Mouse (Mus musculus) thymus, adult 2 months (tissue): ENCODE data around the gene Ammecr1. TPM values are rescaled to one million over a fixed set of nuclear protein-coding genes. Genes with fewer than 3 reads are reported as not detected.

Experiments
- DNase-seq: peaks from one replicate; pipeline ENCODE4 v3.0.0; 2021
- H3K27ac ChIP-seq: fragments of 200-500 bp; 2 replicates; pipeline ENCODE4 v1.5.1; 2012; ENCODE audit warnings: low read length, control low read depth; ENCODE audit not compliant: control insufficient read depth, insufficient read depth
- H3K27me3 ChIP-seq: fragments of 200-500 bp; 2 replicates; pipeline ENCODE4 v1.6.1; 2012; ENCODE audit warnings: mild to moderate bottlenecking, low read length, moderate library complexity, mixed read lengths; ENCODE audit not compliant: control insufficient read depth, insufficient read depth
- H3K36me3 ChIP-seq: fragments of 200-500 bp; 2 replicates; pipeline ENCODE4 v1.6.1; 2012; ENCODE audit warnings: mild to moderate bottlenecking, low read length, moderate library complexity; ENCODE audit not compliant: control insufficient read depth, insufficient read depth
- H3K4me1 ChIP-seq: fragments of 200-500 bp; replicated peaks from 2 replicates; pipeline ENCODE4 v1.6.1; 2012; ENCODE audit warnings: low read length; ENCODE audit not compliant: control insufficient read depth, insufficient read depth
- H3K4me3 ChIP-seq: fragments of 200-500 bp; 2 replicates; pipeline ENCODE4 v1.5.1; 2012; ENCODE audit warnings: mild to moderate bottlenecking, low read length, control low read depth, moderate library complexity; ENCODE audit not compliant: control insufficient read depth, insufficient read depth
- CTCF ChIP-seq: fragments of 200-500 bp; IDR thresholded peaks from 2 replicates; pipeline ENCODE4 v1.5.1; 2012; ENCODE audit warnings: mild to moderate bottlenecking, control low read depth, low read length, moderate library complexity, borderline replicate concordance; ENCODE audit not compliant: control insufficient read depth, poor library complexity, insufficient read depth; ENCODE audit errors: extremely low read depth
- POLR2A ChIP-seq: fragments of 200-500 bp; IDR thresholded peaks from 2 replicates; pipeline ENCODE4 v1.6.1; 2012; ENCODE audit warnings: mild to moderate bottlenecking, low read length, control low read depth, moderate library complexity; ENCODE audit not compliant: control insufficient read depth, poor library complexity, insufficient read depth; ENCODE audit errors: extremely low read depth
- WGBS: fragments of 180-500 bp; shearing (Covaris S2); methylation state at CpG from one replicate; pipeline ENCODE4 v1.1.7; 2018; 5-methylcytosine and 5-hydroxymethylcytosine counted together
- polyA plus RNA-seq: library from polyadenylated mRNA; depleted of rRNA; stranded (reverse); fragments of >200 nt; gene quantifications from 2 replicates; pipeline ENCODE4 v1.2.3, GENCODE M21; 2012

Ammecr1 gene
- polyA plus RNA-seq, 1 experiment = 2.4 TPM

- Histone ChIP-seq H3K27ac (no peak overlapping the region), H3K4me1 (no peaks in the 10 kb centered on the region), H3K27me3 (no peaks in the 10 kb centered on the region), H3K36me3 (no peaks in the 10 kb centered on the region), H3K4me3 (no peak overlapping the region)
- 69% methylated on average over 7 of the region's 7 CpGs for WGBS
- no peak for DNase-seq
- TF ChIP-seq CTCF (no peak), POLR2A (no peak)
Measured at GRCm38 (mm10) chrX:142972443-142972970, 6.0 kb upstream of the Ammecr1 start.

- 96% methylated on average over 3 of the region's 3 CpGs for WGBS
- no peak overlapping the region for H3K27ac ChIP-seq
Measured at GRCm38 (mm10) chrX:142971759-142972158, 5.2 kb upstream of the Ammecr1 start.

GRCm38 (mm10) chrX:142967067-142967466 lies 539 bp upstream of the Ammecr1 start:
- WGBS = 17% methylated on average over 7 of the region's 7 CpGs
- Histone ChIP-seq H3K4me3 (peak overlapping the region; percentile 47), H3K27me3 (no peaks in the 10 kb centered on the region), H3K27ac (no peak overlapping the region), H3K36me3 (no peaks in the 10 kb centered on the region), H3K4me1 (no peaks in the 10 kb centered on the region)
- peak; percentile 3 for DNase-seq
- no peak for TF ChIP-seq POLR2A

More at GRCm38 (mm10) chrX:142971759-142972158, 5.2 kb upstream of the Ammecr1 start:
- Histone ChIP-seq H3K4me1 (no peaks in the 10 kb centered on the region), H3K27me3 (no peaks in the 10 kb centered on the region), H3K4me3 (no peak overlapping the region), H3K36me3 (no peaks in the 10 kb centered on the region)
- TF ChIP-seq POLR2A (no peak), CTCF (no peak)
- DNase-seq = no peak

GRCm38 (mm10) chrX:142965236-142966007 lies 1.1 kb downstream of the Ammecr1 start:
- Histone ChIP-seq H3K4me1 (no peaks in the 10 kb centered on the region), H3K36me3 (no peaks in the 10 kb centered on the region), H3K27ac (no peak overlapping the region), H3K27me3 (no peaks in the 10 kb centered on the region), H3K4me3 (peak overlapping the region; percentile 96)
- DNase-seq = no peak
- 13% methylated on average over 20 of the region's 23 CpGs for WGBS
- TF ChIP-seq CTCF = no peak

GRCm38 (mm10) chrX:142960434-142960833 lies 6.1 kb downstream of the Ammecr1 start:
- H3K4me3 ChIP-seq = no peak overlapping the region
- H3K27ac ChIP-seq = no peak overlapping the region
- H3K4me1 ChIP-seq = no peaks in the 10 kb centered on the region
- H3K27me3 ChIP-seq = no peaks in the 10 kb centered on the region
- WGBS = 96% methylated on average over 2 of the region's 2 CpGs
- DNase-seq = no peak
- no peaks in the 10 kb centered on the region for H3K36me3 ChIP-seq
- TF ChIP-seq POLR2A = no peak

- Histone ChIP-seq H3K4me1 (no peaks in the 10 kb centered on the region), H3K4me3 (no peak overlapping the region), H3K36me3 (no peaks in the 10 kb centered on the region), H3K27me3 (no peaks in the 10 kb centered on the region), H3K27ac (no peak overlapping the region)
- WGBS = 73% methylated on average over 4 of the region's 4 CpGs
- no peak for TF ChIP-seq CTCF
- TF ChIP-seq POLR2A = no peak
- no peak for DNase-seq
Measured at GRCm38 (mm10) chrX:142959674-142960307, 6.7 kb downstream of the Ammecr1 start.
